Mouse (Mus musculus): ENCODE data around the gene Uba7.

DNA sequence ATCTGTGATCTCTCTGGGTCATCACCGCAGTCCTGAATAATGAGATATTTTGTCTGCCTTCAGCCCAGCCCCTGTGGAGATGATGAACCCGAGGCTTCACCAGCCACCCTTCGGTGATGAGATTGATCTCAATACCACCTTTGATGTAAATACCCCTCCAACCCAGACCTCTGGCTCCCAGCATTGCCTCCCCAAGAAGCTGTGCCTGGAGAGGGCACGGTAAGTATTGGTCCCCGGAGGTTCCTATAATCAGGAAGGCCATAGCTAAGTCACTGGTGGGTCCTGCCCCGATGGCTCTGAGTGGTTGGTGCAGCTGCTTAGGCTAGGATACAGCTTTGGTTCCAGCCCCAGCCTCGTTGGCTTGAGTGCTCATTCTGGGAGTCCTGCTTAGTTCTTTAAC lies 6.8 kb upstream of the Uba7 start:
- TF ChIP-seq POLR2A (IDR thresholded peaks at IDR 0.05; ENCODE audit: low read depth, low read length) (no peak), CTCF (conservative IDR thresholded peaks at IDR 0.05; ENCODE audit: insufficient read depth, insufficient read length, low read depth, low read length) (no peak)

Data from kidney, adult 2 months (tissue).